Mouse (Mus musculus): ENCODE data around the gene Dab1.

Gene Dab1

DNA sequence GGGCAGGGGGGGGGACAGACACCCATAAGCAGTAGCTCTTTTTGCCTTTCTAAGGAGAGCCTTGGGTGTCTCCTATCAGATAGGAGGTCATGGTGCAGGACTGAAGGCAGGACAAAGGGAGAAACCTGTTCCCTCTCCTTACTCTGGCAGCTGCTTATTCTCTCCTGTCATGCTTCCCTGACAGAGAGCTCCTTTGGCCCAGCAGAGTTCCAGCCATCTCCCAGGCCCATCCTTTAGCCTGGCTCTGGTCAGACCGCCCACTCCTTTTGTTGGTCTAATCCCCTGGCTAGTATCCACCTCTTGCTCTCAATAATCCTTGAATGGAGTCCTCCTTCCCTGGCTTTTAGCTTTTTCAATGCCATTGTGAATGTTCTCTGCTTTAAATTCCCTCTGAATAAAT, 878.1 kb downstream of the Dab1 start:
- no peak for DNase-seq (ENCODE audit: inconsistent age in 2 of 2, low spot score in 1 of 2)

DNA sequence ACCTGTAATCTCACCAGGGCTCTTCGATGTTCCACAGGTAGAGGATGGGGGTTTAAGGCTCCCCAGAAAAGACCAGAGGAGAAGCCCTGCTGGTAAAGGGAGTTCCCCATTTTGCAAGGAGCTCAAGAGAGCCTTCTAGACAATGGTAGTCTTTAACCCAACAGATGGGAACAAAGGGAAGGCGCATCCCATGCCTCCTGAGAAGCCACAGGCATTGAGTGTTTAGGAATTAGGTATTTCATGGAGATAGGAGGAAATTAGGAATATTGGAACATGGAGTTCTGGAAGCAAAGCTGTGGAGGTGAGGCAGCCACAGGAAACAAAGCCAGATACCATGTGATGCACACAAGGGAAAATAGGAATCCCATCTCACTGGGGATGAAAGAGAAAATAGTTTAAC, 881.0 kb downstream of the Dab1 start:
- DNase-seq (ENCODE audit: inconsistent age in 2 of 2, low spot score in 1 of 2), result no peak

DNA sequence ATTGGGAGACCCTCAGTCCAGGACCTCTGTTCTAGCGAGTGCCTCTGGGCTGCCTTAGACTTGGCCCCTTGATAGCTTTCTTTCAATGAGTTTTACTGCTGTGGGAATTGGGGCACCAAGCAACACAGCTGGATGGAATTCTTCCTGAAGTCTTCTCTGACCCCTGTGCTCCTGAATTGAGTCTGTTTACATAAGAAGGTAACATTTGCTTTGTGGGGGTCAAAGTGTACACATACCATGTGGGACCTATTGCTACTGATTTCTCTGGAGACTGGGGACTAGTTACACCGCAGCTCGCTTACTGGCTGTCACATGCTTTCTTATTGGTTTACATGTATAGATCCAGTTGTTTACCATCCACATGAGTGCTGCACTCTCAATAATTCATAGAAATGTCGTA, 881.5 kb downstream of the Dab1 start:
- no peak for DNase-seq (ENCODE audit: inconsistent age in 2 of 2, low spot score in 1 of 2)

DNA sequence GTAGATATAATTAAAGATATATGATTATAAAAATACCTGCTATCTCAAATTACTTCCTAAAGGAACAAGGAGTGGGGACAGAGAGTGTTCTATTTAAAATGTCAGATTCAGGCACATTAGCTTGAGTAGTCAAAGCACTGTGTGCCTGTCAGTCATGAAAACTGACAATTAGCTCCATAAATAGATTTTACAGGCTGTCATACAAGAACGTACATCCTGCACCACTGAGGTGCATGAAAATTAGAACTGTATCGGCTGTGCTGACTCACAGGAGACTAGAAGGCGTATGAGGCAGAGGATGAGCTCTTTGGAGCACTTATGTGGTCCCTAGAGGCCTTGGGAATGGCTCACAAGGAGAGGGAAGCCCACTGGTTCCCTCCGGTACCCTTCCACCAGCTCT, 882.1 kb downstream of the Dab1 start:
- no peak for DNase-seq (ENCODE audit: inconsistent age in 2 of 2, low spot score in 1 of 2)

DNA sequence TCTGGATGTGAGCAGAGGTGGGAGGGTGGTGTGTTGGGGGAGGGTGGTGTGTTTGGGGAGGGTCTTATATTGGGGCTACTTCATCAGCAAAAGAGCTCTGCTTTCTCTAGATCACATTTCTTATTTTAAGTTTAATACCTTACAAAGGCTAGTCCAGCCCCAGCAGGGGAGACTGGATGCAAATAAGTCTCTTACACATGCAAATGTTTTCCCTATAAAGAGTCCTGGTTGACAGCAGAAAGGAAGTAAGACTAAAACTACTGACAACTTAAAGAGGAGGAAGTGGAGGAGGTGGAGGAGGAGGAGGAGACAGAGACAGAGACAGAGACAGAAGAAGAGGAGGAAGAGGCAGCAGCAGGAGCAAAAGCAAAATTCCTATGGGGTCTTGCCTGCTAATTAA, 885.8 kb downstream of the Dab1 start:
- DNase-seq (ENCODE audit: inconsistent age in 2 of 2, low spot score in 1 of 2), result no peak

DNA sequence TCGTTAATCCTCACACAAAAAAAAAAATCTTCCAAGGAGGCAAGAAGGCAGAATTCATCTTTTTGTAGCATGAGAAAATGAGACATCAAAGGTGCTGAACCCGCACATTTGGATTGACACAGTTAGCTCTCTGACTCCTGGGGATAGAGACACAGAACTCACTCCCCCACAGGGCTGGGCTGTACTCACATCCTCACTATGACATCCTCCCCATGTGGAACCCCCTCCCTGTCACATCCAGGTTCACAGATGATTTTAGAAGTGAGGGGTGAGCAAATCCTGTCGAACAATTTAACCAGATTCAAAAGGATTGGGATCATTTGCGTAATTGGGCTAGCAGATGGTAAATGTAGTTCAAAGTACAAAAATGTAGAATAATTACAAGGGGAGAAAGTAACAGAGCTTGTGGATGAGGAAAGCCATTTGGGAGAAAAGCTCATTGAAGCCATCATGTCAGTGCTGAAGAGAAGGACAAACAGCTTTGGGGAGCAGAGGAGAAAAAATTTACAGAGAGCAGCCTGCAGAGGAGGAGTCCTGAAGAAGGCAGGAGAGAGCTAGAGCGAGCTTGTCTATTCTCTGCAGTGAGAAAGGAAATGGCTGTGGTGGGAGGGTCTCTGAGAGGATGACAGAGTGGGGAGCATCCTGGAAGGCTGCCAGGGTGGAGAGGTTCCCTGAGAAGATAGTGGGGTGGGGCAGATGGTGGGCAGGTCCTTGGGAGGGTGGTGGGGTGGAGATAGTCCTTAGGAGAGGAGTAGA, 890.2 kb downstream of the Dab1 start:
- no peak for DNase-seq (ENCODE audit: inconsistent age in 2 of 2, low spot score in 1 of 2)

DNA sequence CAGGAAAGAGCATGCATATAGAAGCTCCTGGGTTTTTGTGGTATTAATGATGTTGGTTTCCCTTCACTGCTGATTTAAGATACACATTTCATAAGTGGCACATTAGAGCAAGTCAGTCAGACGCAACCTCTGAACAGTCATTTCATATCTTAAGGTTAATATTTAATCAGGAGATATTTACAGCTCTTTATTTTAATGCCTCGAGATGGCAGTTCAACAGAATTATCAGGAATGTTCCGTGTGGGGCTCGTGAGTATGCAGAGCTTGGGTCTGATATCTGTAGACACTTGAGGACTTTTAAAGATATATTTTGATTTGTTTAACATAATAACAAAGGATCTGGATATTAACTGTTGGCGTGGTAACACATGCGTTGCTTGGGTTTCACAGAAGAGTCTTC, 892.7 kb downstream of the Dab1 start:
- DNase-seq (ENCODE audit: inconsistent age in 2 of 2, low spot score in 1 of 2), result no peak

DNA sequence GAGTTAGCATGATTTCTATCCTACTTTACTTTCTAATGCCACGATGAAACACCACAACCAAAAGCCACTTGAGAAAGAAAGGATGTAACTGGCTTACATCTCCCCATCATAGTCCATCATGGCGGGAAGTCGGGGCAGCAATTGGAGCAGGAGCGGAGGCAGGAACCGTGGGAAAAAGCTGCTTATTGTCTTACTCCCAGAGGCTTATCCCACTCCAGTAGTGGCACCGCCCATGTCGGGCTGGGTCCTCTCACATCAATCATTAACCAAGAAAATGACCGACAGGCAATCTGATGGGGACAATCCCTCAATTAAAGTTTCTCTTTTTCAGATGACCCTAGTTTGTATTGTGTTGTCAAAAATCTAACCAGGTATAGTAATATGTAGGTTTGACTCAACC, 893.4 kb downstream of the Dab1 start:
- DNase-seq (ENCODE audit: inconsistent age in 2 of 2, low spot score in 1 of 2), result no peak

DNA sequence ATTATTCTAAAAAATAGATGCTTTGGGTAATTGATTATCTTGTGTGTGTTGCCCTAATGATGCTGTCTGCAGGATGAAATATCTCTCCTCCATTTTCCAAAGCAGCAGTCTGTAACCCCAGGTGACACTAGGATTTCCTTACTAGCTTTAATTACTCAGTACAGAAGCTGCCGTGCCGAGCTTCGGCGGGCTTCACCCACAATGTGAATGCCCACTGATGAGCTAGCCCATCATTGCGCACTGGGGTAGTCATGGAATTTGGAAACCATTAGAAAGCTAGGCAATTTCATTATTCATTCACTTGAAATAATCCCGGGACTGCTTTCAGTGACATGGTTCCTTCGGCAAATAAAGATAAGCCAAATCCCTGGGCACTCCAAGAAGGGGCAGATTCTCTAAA, 894.5 kb downstream of the Dab1 start:
- DNase-seq (ENCODE audit: inconsistent age in 2 of 2, low spot score in 1 of 2), result no peak

DNA sequence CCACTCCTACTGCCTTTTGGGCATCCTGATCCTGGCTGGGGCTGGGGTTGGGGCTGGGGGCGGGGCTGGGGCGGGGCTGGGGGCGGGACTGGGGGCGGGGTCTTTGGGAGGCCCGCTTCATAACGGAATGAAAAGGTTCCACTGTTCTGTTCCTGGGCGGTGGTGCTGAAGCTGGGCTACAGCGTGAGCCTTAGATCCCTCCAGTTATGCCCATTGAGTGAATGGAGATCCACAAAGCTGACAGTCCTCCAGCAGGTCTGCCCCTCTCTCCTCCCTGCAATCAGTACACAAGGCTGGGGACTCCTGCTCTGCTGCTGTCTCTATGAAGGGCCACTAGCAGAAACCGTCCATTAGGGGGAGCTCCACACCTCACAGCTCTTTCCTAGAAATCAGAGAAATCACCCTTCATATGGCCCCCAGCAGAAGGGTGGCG, 895.4 kb downstream of the Dab1 start:
- DNase-seq (ENCODE audit: inconsistent age in 2 of 2, low spot score in 1 of 2), result peak; percentile 19 to 76

DNA sequence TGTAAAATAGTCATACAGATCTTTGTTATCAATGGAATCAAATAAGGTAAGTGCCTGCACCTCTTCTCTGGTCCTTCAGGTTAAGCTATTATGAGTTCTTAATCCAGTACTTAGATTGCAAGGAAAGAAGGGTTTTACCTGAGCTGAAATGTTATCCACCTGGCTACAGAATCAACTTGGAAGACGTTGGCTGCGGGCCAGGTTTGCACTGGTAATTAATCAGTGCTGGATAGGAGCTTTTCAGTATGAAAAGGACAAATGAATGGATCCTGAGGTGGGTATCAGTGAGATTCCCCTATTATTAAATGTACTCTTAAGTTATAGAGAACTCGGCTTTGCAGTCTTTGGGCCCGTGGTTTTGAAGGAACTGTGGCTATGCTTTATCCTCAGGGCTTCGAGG, 896.5 kb downstream of the Dab1 start:
- no peak for DNase-seq (ENCODE audit: inconsistent age in 2 of 2, low spot score in 1 of 2)

DNA sequence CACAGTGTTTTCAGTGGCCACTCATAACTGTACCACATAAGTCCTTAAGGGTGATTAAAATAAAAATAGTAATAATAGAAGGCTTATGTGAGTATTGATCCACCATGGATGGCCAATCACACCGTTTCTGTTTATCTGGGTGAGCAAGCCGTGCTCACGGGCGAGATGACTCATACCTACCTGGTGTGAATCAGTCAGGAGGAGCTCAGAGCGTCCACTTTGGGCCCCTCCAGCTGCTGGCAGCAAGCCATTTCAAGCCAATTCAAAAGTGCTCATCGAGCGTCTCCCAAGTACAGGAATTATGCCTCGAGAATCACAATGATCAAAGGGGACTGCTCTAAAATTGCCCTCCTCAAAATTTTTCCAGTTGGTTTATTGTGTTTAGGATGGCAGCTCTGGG, 903.2 kb downstream of the Dab1 start:
- no peak for DNase-seq (ENCODE audit: inconsistent age in 2 of 2, low spot score in 1 of 2)

DNA sequence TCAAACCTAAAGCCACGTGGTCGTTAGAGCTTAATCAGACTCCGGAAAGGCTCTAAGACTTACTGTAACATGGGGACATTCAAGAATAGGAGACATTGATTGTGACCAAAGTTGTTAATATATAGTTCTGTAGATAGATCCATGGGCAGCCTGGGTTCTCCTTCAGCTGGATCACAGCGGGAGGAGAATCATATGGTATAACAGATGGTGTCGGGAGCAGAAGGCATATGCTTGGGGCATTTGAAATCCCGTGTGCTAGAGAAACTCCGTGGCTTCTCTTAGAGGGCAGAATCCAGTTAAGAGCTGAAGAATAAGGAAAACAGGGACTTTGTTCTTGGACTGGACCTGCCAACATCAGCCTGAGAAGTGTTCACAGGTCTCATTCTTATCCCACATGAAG, 904.6 kb downstream of the Dab1 start:
- DNase-seq (ENCODE audit: inconsistent age in 2 of 2, low spot score in 1 of 2), result no peak

DNA sequence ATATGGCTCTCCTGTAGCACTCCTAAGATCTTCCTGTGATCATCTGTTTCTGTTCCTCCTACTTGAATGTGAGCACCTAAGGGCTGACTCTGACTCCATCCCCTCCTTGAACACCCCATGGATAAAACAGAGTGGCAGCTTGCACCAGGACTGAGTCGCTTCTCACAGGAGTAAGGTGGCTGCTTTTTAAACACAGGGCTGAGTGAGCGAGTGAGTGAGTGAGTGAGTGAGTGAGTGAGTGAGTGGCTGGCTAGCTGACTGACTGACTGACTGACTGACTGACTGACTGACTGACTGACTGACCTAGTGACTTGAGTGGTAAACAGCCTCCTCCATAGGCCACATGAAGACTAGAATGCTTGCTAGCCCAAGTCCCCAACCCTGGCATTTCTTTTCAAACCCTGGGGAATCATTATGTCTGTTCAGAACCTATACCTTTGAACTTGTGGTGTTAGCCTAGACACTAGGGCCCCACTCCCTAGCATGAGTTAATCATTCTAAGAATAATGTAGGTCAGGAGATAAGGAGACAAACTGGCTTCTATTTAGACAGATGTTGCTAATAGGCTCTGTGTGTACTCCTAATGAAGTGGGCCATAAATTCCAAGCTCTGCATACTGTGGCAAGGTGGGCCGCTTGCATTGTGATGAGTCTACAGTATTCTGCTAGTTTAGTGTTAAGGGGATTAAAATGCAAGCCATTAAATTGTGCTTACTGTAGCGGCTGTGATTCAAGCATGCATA, 910.9 kb downstream of the Dab1 start:
- no peak for DNase-seq (ENCODE audit: inconsistent age in 2 of 2, low spot score in 1 of 2)

DNA sequence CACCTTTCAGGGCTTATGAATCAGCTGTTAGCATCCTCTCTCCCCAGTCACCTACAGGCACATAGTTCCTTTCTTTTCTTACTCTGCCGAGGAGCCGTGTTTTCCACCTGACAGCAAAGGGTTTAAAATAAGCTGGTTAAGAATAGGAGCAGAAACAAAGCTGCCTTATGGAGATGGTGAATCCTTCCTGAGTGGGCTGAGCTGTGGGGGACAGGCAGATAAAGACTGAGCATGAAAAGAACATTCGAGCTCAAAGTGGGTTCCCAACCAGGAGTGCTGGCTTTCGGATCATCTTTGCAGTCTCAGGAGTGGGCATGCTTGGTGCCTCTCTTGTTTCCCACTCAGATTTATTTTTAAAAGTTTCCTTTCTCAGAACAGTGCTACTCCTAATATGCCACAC, 913.7 kb downstream of the Dab1 start:
- no peak for DNase-seq (ENCODE audit: inconsistent age in 2 of 2, low spot score in 1 of 2)

DNA sequence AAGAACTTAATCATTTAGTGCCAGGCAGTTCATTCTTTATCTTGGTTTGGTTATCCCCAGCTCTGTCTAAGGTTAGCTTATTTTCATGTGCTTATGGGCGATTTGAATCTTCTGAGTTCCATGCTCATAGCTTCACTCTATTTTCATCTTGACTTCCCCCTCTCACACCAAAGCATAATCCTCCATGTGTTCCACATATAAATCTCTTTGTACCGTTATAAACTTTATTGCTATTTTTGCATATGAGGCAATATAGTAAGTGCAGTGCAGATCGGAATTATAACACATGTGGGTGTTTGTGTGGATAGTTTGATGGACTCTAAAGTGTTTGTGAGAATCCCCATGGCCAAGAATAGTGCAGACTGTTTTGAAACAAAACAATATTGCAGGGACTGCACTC, 919.3 kb downstream of the Dab1 start:
- no peak for DNase-seq (ENCODE audit: inconsistent age in 2 of 2, low spot score in 1 of 2)

DNA sequence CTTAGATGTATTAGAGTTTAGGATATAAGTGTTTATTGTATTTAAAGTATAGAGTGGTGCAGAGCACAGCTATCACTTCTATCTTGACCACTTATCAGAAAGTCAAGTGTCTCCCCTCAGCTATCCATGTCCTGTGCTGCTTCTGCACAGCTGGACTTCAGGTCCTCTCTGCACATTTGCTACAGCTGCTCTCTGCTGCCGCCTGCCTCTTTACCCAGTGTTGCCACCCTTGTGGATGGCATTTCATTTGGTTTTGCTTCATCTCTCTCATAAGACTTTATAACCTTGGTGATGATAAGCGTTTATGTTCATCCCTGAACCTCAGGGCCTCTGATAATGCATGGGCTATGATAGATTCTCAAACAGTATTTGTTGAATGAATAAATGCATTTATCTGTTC, 919.9 kb downstream of the Dab1 start:
- DNase-seq (ENCODE audit: inconsistent age in 2 of 2, low spot score in 1 of 2), result peak in 1 of 2 experiments; percentile 25

DNA sequence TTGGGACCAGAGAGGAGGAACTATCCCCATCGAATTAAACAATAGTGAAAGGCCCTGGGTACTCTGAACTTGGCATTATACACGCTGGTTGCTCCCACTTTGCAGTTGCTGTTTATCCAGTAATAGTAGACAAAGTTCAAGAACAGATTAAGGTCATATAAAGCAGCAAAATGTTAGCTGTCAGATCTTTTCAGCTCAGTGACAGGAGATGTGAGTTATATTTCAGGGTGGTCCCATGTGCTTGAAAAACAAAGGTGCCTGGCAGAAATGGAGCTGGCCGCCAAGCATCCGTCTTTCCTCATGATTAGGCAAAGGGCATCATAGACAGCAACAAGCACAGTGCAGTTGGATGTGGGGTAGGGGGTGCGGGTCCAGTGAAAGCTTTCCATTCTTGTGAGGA, 927.9 kb downstream of the Dab1 start:
- no peak for DNase-seq (ENCODE audit: inconsistent age in 2 of 2, low spot score in 1 of 2)

DNA sequence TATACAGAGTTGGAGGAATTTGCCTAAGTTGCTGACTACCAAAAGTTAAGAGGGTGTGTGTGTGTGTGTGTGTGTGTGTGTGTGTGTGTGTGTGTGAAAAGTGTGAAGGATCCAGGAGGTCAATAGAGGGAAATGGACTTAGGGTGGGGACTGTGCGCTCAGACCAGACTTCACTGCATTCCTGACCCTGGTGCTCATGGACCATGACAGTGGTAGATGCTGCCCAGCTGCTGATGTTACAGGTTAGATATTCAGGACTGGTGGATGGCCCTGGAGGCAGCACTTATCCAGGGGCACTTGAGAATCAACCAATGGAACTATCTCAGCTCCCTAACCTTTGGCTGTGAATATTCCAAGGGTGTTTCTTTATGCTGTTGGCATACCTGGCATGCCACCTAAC, 929.1 kb downstream of the Dab1 start:
- DNase-seq (ENCODE audit: inconsistent age in 2 of 2, low spot score in 1 of 2), result no peak

DNA sequence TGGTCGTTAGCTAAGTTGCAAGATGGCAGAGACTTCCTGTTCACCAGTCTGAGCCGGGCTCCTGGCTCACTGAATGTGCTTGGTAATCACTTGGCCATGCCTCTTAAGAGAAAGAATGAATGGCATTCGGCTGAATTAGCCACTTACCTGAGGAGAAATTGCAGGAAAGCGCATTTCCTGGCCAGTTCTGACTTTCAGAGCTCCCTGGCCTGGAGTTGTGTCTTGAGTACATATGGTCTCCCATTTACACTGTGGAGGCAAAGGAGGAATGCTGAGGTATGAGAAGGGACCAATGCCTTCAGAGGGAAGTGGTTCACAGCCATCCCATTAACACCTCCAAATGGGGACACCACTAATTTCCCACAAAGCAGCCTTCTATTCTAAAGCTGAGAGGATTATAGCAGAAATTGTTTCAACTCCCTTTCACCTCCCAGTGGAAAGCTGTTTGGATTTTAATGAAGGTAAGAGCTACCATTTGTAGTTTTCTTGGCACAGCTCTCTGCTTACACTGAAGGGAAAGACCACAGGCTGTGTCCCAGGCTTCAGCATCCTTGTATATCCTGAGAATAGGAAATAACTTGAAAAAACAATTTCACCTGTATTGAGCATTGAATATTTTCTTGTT, 931.5 kb downstream of the Dab1 start:
- DNase-seq (ENCODE audit: inconsistent age in 2 of 2, low spot score in 1 of 2), result no peak

DNA sequence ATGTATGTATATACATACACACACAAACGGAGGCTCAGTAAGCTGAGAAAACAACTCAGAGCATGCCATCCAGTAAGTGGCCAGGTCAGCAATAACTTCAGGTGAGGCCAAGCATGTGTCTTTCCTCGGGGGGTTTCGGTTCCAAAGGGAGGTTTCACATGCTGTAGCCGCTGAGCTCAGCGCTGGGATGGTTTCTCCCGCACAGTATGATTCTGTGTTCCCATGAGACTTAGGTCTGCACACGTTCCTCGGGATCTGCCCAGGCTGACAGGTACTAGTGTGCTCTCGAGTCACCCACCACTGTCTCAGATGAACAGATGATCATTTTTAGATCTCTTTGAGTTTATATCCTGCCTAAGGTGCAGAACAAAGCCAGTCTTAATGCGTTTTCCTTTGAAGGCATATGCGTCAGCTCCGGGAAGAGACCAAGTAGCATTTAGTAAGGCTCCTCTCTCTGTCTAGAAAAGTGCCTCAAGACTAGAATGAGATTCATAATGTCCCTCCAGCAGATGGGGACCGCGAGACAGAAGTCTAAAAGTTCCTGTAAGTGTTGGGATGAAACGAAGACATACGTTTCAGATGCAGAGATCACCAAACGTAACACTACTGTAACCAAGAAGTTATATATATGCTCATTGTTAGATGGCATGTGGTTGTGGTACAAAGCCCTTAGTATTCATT, 932.4 kb downstream of the Dab1 start:
- DNase-seq (ENCODE audit: inconsistent age in 2 of 2, low spot score in 1 of 2), result no peak

DNA sequence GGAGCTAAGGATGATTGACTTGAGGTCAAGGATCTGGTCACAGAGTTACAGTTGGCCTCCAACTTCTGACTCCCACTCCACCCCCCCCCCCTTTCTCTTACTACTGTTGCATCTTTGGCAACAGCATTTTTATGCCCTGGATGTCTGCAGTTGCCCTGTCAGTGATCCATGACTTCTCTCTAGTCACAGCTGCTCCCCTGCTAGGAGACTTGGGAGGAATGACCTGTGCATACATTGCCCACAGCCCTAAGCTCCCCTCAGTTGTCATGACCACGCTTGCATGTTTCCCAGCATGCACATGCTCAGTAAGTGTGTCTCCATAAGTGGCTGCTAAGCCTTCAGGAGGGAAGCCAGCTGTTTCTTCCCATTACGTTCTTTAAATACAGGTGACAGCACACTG, 936.2 kb downstream of the Dab1 start:
- DNase-seq (ENCODE audit: inconsistent age in 2 of 2, low spot score in 1 of 2), result no peak

Data from adrenal gland, adult (tissue).